Mouse (Mus musculus): ENCODE data around the gene Sorcs2. TPM values are rescaled to one million over a fixed set of nuclear protein-coding genes. Genes with fewer than 3 reads are reported as not detected.

Sorcs2 gene
- polyA plus RNA-seq, 1 experiment, result 5.7 TPM

DNA sequence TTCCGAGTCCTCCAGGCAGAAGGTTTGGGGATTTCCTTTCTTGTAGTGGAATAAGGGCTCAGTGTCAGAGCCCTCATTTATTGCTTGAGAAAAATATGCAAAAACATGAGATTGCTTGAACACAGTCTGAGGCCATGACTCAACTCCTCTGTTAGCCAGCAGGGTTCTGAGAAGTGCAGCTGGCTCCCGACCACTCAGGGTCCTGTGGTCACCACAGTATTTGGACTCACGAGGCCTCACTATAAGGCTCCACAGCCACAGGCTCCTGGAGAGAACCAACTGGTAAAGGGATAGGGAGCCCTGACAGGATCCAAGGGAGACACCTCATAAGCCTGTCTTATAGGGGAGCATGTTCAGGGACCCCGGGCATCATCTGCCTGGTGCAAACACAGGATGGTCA is 15.2 kb downstream of the Sorcs2 start:
- H3K4me3 ChIP-seq (ENCODE audit: control insufficient read depth, insufficient read depth, low read length), result no peak overlapping the region
- H3K27ac ChIP-seq (ENCODE audit: control insufficient read depth, insufficient read depth, low read length), result no peak overlapping the region
- 79% methylated on average over 4 of the region's 4 CpGs for WGBS
- H3K27me3 ChIP-seq (ENCODE audit: control insufficient read depth, insufficient read depth, low read length), result no peaks in the 10 kb centered on the region
- no peak for TF ChIP-seq CTCF (IDR thresholded peaks at IDR 0.05; ENCODE audit: borderline replicate concordance, control insufficient read depth, extremely low read depth, insufficient read depth, low read length, poor library complexity)
- no peak for TF ChIP-seq POLR2A (IDR thresholded peaks at IDR 0.05; ENCODE audit: control insufficient read depth, extremely low read depth, insufficient read depth, low read length, poor library complexity)
- no peak for DNase-seq
- H3K4me1 ChIP-seq (replicated peaks; ENCODE audit: control insufficient read depth, insufficient read depth, low read length), result peaks cover 22% of the 10 kb centered on the region
- H3K36me3 ChIP-seq (ENCODE audit: control insufficient read depth, insufficient read depth, low read length), result no peaks in the 10 kb centered on the region

DNA sequence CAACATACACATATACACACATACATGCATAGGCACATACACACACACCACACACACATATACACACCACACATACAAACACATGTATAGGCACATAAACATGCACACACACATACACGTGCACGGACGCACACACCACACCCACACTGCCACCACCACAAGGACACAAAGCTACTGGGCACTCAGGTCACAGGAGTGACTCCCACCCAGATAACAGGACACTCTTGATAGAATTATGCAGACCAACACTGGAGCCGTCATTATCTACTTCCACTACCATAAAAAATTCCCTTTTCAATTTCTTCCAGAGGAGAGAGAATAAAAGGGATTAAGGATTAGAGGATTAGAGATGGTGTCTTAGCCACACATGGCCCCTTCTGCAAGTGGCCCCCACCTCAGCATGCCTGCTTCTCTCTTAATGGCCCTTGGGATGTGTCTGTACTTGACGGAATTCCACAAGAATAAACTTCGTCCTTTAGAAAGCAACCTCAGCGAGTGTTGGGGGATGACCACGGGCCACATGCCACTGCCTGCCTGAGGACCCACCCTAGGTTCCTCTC is 15.7 kb downstream of the Sorcs2 start:
- H3K36me3 ChIP-seq (ENCODE audit: control insufficient read depth, insufficient read depth, low read length), result no peaks in the 10 kb centered on the region
- H3K27ac ChIP-seq (ENCODE audit: control insufficient read depth, insufficient read depth, low read length), result no peak overlapping the region
- H3K4me1 ChIP-seq (replicated peaks; ENCODE audit: control insufficient read depth, insufficient read depth, low read length), result peaks cover 27% of the 10 kb centered on the region
- H3K4me3 ChIP-seq (ENCODE audit: control insufficient read depth, insufficient read depth, low read length), result no peak overlapping the region
- H3K27me3 ChIP-seq (ENCODE audit: control insufficient read depth, insufficient read depth, low read length), result no peaks in the 10 kb centered on the region
- DNase-seq, result no peak
- TF ChIP-seq POLR2A (IDR thresholded peaks at IDR 0.05; ENCODE audit: control insufficient read depth, extremely low read depth, insufficient read depth, low read length, poor library complexity), result no peak
- no peak for TF ChIP-seq CTCF (IDR thresholded peaks at IDR 0.05; ENCODE audit: borderline replicate concordance, control insufficient read depth, extremely low read depth, insufficient read depth, low read length, poor library complexity)
- 89% methylated on average over 8 of the region's 8 CpGs for WGBS

DNA sequence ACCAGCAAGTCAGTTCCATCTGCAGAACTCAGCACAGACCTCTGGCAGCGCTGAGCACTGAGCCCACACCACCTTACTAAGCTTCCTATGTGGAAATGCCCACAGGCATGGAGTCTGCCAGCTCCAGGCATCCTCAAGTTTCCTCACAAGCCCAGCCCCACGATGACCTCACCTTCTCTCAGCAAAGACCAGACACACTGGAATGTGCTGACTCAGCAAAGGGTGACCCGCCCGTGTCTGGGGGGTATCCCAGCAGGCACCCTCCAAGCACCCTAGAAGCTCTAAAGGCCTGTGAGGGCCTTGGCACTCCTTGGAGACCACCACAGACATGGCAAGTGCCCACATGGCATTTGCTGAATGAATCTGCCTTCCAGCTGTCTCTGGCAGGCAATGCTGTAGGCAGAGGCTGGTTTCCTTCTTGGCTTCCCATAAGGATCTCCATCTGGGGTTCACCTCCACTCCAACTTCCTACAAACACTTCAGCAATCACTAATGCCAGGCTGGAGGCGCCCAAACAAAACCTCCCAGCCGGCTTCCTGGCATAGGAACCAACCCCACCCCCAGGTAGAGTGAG is 17.9 kb downstream of the Sorcs2 start:
- Histone ChIP-seq H3K36me3 (ENCODE audit: control insufficient read depth, insufficient read depth, low read length) (no peaks in the 10 kb centered on the region), H3K27ac (ENCODE audit: control insufficient read depth, insufficient read depth, low read length) (no peak overlapping the region), H3K27me3 (ENCODE audit: control insufficient read depth, insufficient read depth, low read length) (no peaks in the 10 kb centered on the region), H3K4me3 (ENCODE audit: control insufficient read depth, insufficient read depth, low read length) (no peak overlapping the region), H3K4me1 (replicated peaks; ENCODE audit: control insufficient read depth, insufficient read depth, low read length) (peaks cover 49% of the 10 kb centered on the region)
- 87% methylated on average over 6 of the region's 6 CpGs for WGBS
- TF ChIP-seq CTCF (IDR thresholded peaks at IDR 0.05; ENCODE audit: borderline replicate concordance, control insufficient read depth, extremely low read depth, insufficient read depth, low read length, poor library complexity) (no peak), POLR2A (IDR thresholded peaks at IDR 0.05; ENCODE audit: control insufficient read depth, extremely low read depth, insufficient read depth, low read length, poor library complexity) (no peak)
- DNase-seq, result no peak

GRCm38 (mm10) chr5:36378370-36378738 is 19.6 kb downstream of the Sorcs2 start:
- no peaks in the 10 kb centered on the region for H3K27me3 ChIP-seq (ENCODE audit: control insufficient read depth, insufficient read depth, low read length)
- H3K4me1 ChIP-seq (replicated peaks; ENCODE audit: control insufficient read depth, insufficient read depth, low read length), result peaks cover 63% of the 10 kb centered on the region
- no peak for DNase-seq
- no peaks in the 10 kb centered on the region for H3K36me3 ChIP-seq (ENCODE audit: control insufficient read depth, insufficient read depth, low read length)
- peak; percentile 9; the same call in 1 of the 2 replicates for TF ChIP-seq CTCF (IDR thresholded peaks at IDR 0.05; ENCODE audit: borderline replicate concordance, control insufficient read depth, extremely low read depth, insufficient read depth, low read length, poor library complexity)
- no peak for TF ChIP-seq POLR2A (IDR thresholded peaks at IDR 0.05; ENCODE audit: control insufficient read depth, extremely low read depth, insufficient read depth, low read length, poor library complexity)
- H3K27ac ChIP-seq (ENCODE audit: control insufficient read depth, insufficient read depth, low read length), result peak overlapping the region; percentile 99
- 57% methylated on average over 2 of the region's 2 CpGs for WGBS
- no peak overlapping the region for H3K4me3 ChIP-seq (ENCODE audit: control insufficient read depth, insufficient read depth, low read length)

- 20% methylated on average over 8 of the region's 8 CpGs for WGBS
- DNase-seq, result peak; percentile 61
These were observed 20.2 kb downstream of the Sorcs2 start for GRCm38 (mm10) chr5:36377456-36378369.

DNA sequence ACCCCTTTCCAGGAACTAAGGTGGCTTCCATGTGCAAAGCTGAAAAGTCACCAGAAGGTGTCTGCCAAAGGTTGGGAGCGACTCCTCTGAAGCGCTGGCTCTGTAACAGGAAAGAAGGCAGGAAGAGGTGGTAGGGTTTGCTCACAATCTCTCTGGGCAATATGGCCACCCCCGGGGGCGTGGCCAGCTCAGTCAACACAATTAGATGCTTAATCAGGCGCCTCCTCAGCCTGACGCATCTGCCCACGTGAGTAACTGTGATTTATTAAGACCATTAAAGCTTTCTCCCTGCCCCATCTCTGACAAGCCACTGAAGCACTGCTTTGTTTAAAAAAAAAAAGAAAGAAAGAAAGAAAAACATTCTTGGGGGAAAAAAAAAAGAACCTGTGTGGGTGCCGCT is 22.1 kb downstream of the Sorcs2 start:
- no peaks in the 10 kb centered on the region for H3K36me3 ChIP-seq (ENCODE audit: control insufficient read depth, insufficient read depth, low read length)
- H3K27ac ChIP-seq (ENCODE audit: control insufficient read depth, insufficient read depth, low read length), result no peak overlapping the region
- H3K27me3 ChIP-seq (ENCODE audit: control insufficient read depth, insufficient read depth, low read length), result no peaks in the 10 kb centered on the region
- DNase-seq, result no peak
- peaks cover 84% of the 10 kb centered on the region for H3K4me1 ChIP-seq (replicated peaks; ENCODE audit: control insufficient read depth, insufficient read depth, low read length)
- WGBS, result 47% methylated on average over 8 of the region's 8 CpGs
- TF ChIP-seq POLR2A (IDR thresholded peaks at IDR 0.05; ENCODE audit: control insufficient read depth, extremely low read depth, insufficient read depth, low read length, poor library complexity) (no peak), CTCF (IDR thresholded peaks at IDR 0.05; ENCODE audit: borderline replicate concordance, control insufficient read depth, extremely low read depth, insufficient read depth, low read length, poor library complexity) (no peak)
- H3K4me3 ChIP-seq (ENCODE audit: control insufficient read depth, insufficient read depth, low read length), result no peak overlapping the region

More at GRCm38 (mm10) chr5:36377456-36378369, 20.2 kb downstream of the Sorcs2 start:
- Histone ChIP-seq H3K4me1 (replicated peaks; ENCODE audit: control insufficient read depth, insufficient read depth, low read length) (peaks cover 70% of the 10 kb centered on the region), H3K4me3 (ENCODE audit: control insufficient read depth, insufficient read depth, low read length) (no peak overlapping the region), H3K27ac (ENCODE audit: control insufficient read depth, insufficient read depth, low read length) (peak overlapping the region; percentile 99), H3K27me3 (ENCODE audit: control insufficient read depth, insufficient read depth, low read length) (no peaks in the 10 kb centered on the region), H3K36me3 (ENCODE audit: control insufficient read depth, insufficient read depth, low read length) (no peaks in the 10 kb centered on the region)
- TF ChIP-seq POLR2A (IDR thresholded peaks at IDR 0.05; ENCODE audit: control insufficient read depth, extremely low read depth, insufficient read depth, low read length, poor library complexity) (no peak), CTCF (IDR thresholded peaks at IDR 0.05; ENCODE audit: borderline replicate concordance, control insufficient read depth, extremely low read depth, insufficient read depth, low read length, poor library complexity) (no peak; the same call in 1 of the 2 replicates)

Measured in thymus, adult 2 months (tissue).